Mouse (Mus musculus): ENCODE measurements around the gene Tm4sf1. TPM values are rescaled to one million over a fixed set of nuclear protein-coding genes. Genes with fewer than 3 reads are reported as not detected.

The Tm4sf1 gene
- total RNA-seq, 2 experiments from 2014 or later: 64.0 to 65.0 TPM

DNA sequence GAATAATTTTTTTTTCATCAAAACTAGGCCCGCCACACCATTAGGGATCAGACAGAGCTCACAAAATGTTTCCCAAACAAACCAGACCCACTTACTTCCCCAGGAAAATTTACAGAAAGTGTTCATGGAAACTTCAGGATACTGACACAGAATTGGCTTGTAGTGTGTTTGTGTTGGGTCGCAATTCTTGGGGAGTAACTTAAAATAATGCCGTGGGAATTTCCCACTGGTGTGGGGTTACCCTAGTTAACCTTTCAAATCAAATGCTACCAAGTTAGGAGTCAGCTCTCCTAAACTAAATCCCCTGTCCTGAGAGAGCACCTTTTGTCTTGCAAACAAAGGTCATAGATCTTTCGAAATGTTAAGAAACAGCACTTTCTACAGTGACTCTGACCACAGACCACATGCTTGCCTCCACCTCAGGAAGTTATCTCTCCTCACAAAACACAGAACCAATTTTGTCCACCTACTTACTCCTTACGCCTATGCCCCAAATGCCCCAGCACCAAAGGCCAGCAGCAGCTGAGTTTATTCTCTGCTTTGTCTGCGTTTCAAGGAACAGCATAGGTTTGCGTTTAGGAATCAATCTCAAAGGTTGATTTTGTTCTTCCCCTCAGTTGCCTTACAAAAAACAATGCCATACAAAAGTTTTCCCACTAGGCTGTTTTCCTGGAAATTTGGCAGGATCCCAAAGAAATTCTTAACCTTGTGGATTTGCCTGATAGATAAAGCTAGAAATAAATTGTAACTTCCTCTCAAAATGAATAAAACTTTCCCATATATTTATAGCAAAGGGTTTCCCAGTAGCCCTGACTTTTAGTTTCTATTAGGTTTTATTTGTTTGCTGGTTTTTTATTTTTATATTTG lies 13.7 kb downstream of the Tm4sf1 start:
- no peak for DNase-seq (ENCODE audit: low spot score in 2 of 2)

DNA sequence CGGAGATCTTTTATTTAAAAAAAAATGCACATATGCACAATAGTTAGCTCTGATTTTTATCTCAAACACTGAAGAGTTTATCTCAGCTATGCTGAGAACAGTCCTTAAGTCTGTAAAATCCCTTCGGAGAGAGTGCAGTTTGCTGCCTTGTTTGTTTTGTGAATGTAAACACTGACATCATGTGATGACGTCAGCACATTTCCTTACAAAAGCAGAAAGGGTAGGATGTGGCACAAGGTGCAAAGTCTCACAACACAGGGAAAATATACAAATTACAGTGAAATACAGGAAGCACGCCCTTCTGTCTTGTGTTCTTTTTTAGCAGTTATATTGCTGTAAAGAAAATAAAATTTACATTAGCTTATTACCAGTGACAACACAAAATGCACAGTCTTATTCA lies 14.3 kb downstream of the Tm4sf1 start:
- DNase-seq (ENCODE audit: low spot score in 2 of 2): no peak

DNA sequence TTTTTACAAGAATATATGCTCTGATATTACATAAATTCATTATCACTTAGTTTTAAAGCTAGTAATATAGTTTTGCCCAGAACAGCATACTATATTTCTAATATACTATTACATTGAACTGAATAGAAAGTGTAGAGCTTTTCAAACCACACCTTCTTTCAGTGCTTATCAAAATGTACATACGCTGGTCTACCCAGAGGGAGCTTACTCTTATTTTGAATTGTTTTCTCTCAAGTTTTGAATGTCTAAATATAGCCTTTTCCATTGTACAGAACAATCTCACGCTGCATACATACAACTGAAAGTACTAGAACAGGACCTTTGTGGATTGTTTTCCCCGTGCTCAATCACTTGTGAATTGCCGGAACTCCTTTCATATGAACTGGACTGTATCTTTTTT lies 23.6 kb downstream of the Tm4sf1 start:
- no peak for DNase-seq (ENCODE audit: low spot score in 2 of 2)

DNA sequence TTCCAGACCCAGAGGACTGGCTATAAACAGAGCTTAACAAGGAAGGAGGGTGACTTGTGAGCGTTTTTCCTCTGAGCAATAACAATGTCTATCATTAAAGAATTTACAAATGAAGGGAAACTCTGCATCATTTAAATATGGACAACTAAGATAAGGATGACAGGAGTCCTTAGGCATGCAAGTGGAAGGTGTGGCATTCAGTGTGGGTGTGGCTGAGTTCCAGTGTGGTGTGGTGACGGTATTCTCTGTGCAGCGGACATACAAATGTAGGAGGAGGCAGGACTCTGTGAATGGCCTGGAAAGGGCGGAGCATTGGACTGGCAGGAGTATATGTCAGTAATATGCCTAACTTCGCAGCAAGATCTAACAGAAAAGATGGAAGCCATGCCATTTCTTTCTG lies 24.3 kb downstream of the Tm4sf1 start:
- DNase-seq (ENCODE audit: low spot score in 2 of 2): no peak

DNA sequence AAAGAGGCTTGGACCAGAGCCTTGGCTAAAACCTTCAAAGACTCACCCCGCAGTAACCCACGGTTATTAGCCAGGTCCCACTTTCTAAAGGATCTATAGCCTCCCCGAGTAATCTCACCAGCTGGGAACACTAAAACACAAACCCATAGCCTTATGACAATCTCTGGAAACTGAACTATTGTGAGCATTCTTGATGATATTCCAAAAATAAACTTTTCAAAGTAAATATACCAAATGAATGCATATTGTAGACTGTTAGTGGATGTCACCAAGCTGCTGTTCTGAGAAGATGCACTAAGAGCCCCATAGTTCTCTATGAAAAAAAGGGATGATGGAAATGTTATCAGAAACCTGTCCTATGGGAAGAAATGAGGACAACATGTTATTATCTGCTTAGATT lies 25.0 kb downstream of the Tm4sf1 start:
- no peak for DNase-seq (ENCODE audit: low spot score in 2 of 2)

DNA sequence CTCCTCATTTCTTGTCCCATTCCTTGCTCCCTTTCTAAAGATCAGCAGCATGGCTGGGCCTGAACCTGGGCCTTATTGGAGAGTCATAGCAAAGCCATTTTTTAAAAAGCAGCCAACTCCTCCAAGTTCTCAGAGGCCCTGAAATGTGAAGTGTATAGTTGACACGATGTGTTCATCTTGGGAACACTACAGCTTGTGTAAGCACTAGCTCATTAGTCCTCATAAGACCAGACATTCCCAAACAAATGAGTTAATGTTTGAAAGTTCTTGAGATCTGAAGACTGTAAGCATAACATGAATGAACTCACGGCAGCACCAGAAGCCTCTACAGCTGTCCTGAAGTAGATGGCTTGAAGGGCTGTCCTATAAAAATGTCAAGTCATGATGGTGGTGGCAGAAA lies 32.8 kb downstream of the Tm4sf1 start:
- no peak for DNase-seq (ENCODE audit: low spot score in 2 of 2)

DNA sequence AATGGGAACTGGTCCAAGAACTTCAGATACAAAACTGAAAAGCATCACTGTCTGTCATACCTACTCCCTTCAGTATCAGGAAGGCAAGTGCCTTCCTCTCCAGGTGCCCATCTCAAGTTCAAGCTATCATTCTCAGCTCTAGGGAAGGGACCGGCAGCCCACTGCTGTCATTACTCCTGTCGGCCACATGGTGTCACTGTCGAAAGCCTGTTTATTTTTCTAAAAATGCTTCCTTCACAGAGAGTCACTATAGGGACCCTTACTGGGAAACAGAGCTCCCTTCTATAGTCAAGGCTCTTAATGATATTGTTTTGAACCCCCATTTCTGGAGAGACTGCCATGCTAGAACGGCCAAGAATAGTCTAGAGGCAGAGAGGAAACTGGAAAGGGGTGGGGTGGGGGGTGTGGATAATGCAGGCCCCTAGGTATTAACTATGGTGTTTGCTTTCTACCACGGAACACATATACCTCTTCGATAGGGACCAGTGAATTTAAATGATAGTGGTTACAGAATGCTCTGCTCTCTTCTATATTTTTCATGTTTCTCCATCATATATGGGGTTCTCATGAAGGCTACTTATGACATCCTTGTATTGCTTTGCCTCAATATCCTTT lies 34.1 kb downstream of the Tm4sf1 start:
- DNase-seq (ENCODE audit: low spot score in 2 of 2): no peak

DNA sequence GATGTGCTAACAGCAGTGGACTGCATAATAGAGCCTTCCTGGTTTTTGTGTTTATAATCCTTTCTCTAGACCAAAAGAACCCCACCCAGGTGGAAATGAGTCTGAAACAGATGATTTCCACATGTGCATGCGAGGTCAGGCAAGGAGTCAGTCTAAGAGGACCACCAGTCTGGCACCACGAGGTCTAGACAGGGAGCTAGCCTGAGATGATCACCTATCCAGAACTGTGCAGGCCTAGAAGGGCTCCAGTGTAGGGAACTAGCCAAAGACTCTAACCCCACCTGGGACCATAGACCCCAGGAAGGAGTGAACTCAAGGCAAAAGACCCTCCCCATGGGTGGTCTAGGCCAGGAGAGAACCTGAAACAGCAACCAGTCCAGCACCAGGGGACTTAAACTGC lies 48.7 kb downstream of the Tm4sf1 start:
- no peak for DNase-seq (ENCODE audit: low spot score in 2 of 2)

DNA sequence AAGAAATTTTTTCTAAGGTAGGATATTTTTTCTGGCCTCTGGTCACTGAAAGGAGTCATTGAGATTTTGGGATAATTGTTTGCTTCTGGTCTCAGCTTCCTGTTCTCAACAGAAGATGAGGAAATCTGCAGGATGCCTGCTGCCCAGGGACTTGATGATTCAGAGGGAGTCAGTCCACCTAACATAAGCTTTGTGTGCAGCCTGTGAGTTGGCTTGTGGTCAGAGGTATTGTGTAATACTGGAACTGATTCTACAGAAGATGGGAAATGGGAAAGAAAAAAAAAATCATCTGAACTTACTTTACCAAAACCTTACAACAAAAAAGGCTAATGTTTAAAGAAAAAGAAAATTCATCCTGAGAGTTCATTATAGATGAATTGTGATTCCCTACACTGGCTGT lies 49.2 kb downstream of the Tm4sf1 start:
- DNase-seq (ENCODE audit: low spot score in 2 of 2): no peak

DNA sequence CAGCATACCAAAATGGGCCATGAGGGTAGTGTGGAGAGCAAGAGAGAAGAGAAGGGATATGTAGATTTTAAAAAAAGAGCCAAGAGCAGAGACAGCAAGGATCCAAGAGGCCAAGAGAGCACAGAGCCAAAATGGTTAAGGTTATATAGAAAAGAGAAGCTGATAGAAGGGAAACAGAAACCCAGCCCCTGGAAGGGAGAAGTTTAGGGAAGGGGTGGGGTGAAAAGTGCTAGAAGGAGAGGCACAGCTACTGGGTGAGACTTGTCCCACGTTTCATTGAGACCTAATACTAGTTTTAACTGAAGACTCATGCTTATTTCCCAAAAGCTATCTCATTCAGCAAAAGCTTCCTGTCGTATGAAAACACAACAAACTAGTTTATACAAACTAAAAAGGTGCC lies 56.5 kb downstream of the Tm4sf1 start:
- DNase-seq (ENCODE audit: low spot score in 2 of 2): no peak

Other genes with a start within 250 kb of the Tm4sf1 start
- gene Tm4sf4, start 123.3 kb upstream of the Tm4sf1 start, total RNA-seq (2021): 10 to 100 TPM in 1 of 2 experiments, 1 to 10 TPM in 1; 8.9 to 15.3 TPM

Measured in adrenal gland, postnatal 4 days (tissue).